Mouse (Mus musculus) liver, embryonic 14.5 days (tissue): ENCODE data around the gene Pawr. TPM values are rescaled to one million over a fixed set of nuclear protein-coding genes. Genes with fewer than 3 reads are reported as not detected.

Experiments used
- ATAC-seq: fragments of 200-750 bp; cut with Nextera tagmentation; 2 replicates; pipeline ENCODE4 v1.8.0; 2017; ENCODE audit warnings: moderate number of reproducible peaks, mild to moderate bottlenecking, moderate library complexity; ENCODE audit not compliant: insufficient read depth
- DNase-seq, 3 experiments: peaks; one replicate each; pipeline ENCODE4 v3.0.0-alpha.2; 2012 to 2013; ENCODE audit warnings: low read depth in 3 of 3, low spot score in 3 of 3
- H3K27ac ChIP-seq: fragments of 300-500 bp; sonication (generic); 2 replicates; pipeline ENCODE4 v1.5.1; 2014; ENCODE audit warnings: moderate library complexity, mild to moderate bottlenecking, control low read depth, inconsistent platforms
- H3K27me3 ChIP-seq: fragments of 300-500 bp; sonication (generic); 2 replicates; pipeline ENCODE4 v1.6.1; 2014; ENCODE audit warnings: mild to moderate bottlenecking, low read length, moderate library complexity; ENCODE audit not compliant: control insufficient read depth, insufficient read depth
- H3K36me3 ChIP-seq: fragments of 300-500 bp; sonication (generic); replicated peaks from 2 replicates; pipeline ENCODE4 v1.6.1; 2014; ENCODE audit warnings: low read depth; ENCODE audit not compliant: control insufficient read depth, insufficient read depth
- H3K4me1 ChIP-seq, 2 experiments: fragments of 200-500 bp in 1 of 2; fragments of 300-500 bp in 1 of 2; sonication (generic) in 1 of 2; replicated peaks; 2 replicates each; pipeline ENCODE4 v1.6.1; 2012 to 2014; ENCODE audit warnings: antibody characterized with exemption in 1 of 2, inconsistent platforms in 1 of 2, low read length in 1 of 2; ENCODE audit not compliant: control insufficient read depth in 2 of 2, insufficient read depth in 2 of 2
- H3K4me2 ChIP-seq: fragments of 300-500 bp; sonication (generic); 2 replicates; pipeline ENCODE4 v1.6.1; 2014; ENCODE audit warnings: low read depth, mild to moderate bottlenecking, control low read depth, moderate library complexity
- H3K4me3 ChIP-seq, 2 experiments: fragments of 200-500 bp in 1 of 2; fragments of 300-500 bp in 1 of 2; sonication (generic) in 1 of 2; 2 replicates each; pipeline ENCODE4 v1.5.1; 2012 to 2014; ENCODE audit warnings: low read depth in 2 of 2, low read length in 2 of 2, mild to moderate bottlenecking in 2 of 2, control low read depth in 1 of 2, inconsistent platforms in 1 of 2, moderate library complexity in 1 of 2; ENCODE audit not compliant: insufficient read depth in 1 of 2
- H3K9ac ChIP-seq: fragments of 300-500 bp; sonication (generic); replicated peaks from 2 replicates; pipeline ENCODE4 v1.6.1; 2014; ENCODE audit warnings: mild to moderate bottlenecking, control low read depth, moderate library complexity
- H3K9me3 ChIP-seq: fragments of 300-500 bp; sonication (generic); 2 replicates; pipeline ENCODE4 v1.6.1; 2016; ENCODE audit warnings: low read length, mixed read lengths; ENCODE audit not compliant: control insufficient read depth
- CTCF ChIP-seq: IDR thresholded peaks from 2 replicates; pipeline ENCODE4 v1.5.1; 2016; ENCODE audit warnings: antibody characterized with exemption, low read depth, control low read depth
- EP300 ChIP-seq: IDR thresholded peaks from 2 replicates; pipeline ENCODE4 v1.6.1; 2016; ENCODE audit warnings: antibody characterized with exemption, low read depth
- WGBS: fragments of 180-500 bp; shearing (Covaris S2); extraction: QIAGEN DNeasy Blood & Tissue Kit; methylation state at CpG from one replicate; pipeline ENCODE4 v1.1.7; 2014; ENCODE audit not compliant: insufficient replicate concordance; 5-methylcytosine and 5-hydroxymethylcytosine counted together
- polyA plus RNA-seq, 2 experiments: library from polyadenylated mRNA; depleted of rRNA in 1 of 2; stranded (reverse) in 1 of 2; unstranded in 1 of 2; fragments of >200 nt; fragmentation: Nextera tagmentation in 1 of 2; extraction: Ambion mirVana in 1 of 2; gene quantifications; 2 replicates each; pipeline versions ENCODE4 v1.2.1 to v1.2.3; 2012 to 2014

Pawr gene
- polyA plus RNA-seq, 2 experiments = 3.7 to 4.4 TPM

DNA sequence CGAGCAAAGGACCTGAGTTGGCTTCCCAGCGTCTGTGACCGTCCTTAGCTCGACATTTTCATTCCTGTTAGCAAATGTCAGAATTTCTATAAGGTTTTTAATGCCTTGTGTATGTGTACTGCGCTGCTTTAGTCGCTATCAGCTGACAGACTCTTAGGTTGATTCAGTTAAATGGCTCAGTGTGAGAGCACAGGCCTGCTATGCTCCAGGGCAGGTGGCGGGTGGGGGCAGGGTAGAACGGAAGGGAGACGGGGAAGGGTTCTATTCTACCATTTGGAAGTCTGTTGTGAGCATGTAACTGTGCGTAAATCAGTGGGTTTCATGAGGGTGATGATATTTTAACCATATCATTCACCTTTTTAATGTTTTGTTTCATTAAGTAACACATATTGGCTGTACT, 21.0 kb downstream of the Pawr start:
- no peak for DNase-seq
- H3K9me3 ChIP-seq = no peaks in the 10 kb centered on the region
- H3K9ac ChIP-seq = no peak overlapping the region
- no peak for ATAC-seq
- H3K4me3 ChIP-seq = no peak overlapping the region
- no peaks in the 10 kb centered on the region for H3K27me3 ChIP-seq
- H3K27ac ChIP-seq = no peak overlapping the region
- no peak overlapping the region for H3K4me2 ChIP-seq
- H3K4me1 ChIP-seq = no peaks in the 10 kb centered on the region
- TF ChIP-seq EP300 (no peak), CTCF (no peak)
- no peaks in the 10 kb centered on the region for H3K36me3 ChIP-seq
- 72% methylated on average over 10 of the region's 10 CpGs for WGBS

DNA sequence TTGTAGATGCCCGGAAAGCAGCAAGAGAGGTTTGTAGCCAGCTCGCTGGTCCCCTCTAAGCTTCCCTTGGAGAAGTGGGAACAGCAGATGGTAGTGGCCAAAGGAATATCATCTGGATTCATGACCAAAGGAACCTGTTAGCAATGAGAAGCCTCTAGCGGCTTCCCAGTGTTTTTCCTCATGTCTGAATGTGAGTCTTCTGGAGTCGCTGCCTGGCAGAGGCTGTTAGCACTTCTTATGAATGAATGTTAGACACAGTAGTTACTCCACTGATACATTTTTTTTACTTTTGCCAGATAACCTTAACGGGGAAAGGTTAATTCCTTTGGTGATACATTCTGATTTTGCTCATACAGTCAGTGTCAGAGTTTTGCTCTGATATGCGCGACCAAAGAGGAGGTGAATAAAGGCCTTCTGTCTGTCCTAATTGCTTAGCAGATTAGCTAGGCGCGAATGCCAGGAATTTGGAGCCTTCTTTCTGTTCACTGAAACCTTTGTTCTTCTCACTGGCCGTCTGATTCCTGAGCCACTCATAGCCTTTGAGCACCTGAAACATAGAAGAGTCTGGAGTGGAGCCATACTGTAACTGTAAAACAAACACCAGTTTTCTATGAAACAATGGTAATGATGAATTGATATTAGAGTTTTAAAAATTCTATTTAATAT, 22.9 kb downstream of the Pawr start:
- 68% methylated on average over 10 of the region's 10 CpGs for WGBS
- H3K4me3 ChIP-seq = no peak overlapping the region
- H3K9ac ChIP-seq = no peak overlapping the region
- peaks cover 0 to 2% of the 10 kb centered on the region in 2 experiments; a peak in 1 of 4 replicates for H3K4me1 ChIP-seq
- DNase-seq (no peak), ATAC-seq (no peak)
- no peak overlapping the region for H3K4me2 ChIP-seq
- H3K9me3 ChIP-seq = no peaks in the 10 kb centered on the region
- no peak for TF ChIP-seq CTCF
- H3K27me3 ChIP-seq = no peaks in the 10 kb centered on the region
- H3K27ac ChIP-seq = no peak overlapping the region
- no peaks in the 10 kb centered on the region for H3K36me3 ChIP-seq

DNA sequence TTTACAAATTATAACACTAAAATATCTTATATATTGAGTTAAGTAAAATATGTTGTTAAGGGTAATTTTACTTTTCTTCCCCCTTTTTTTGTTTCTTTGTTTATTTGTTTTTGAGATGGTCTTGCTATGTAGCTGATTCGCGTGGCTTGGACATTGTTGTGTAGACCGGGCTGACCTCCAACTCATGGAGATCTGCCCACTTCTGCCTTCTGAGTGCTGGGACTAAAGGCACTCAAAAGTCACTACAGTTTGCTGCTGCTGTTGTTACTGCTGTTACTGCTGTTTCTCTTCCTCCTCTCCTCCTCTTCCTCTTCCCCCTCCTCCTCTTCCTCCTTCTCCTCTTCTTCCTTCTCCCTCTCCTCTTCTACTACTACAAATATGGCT, 23.5 kb downstream of the Pawr start:
- ATAC-seq = no peak
- TF ChIP-seq EP300 (no peak), CTCF (no peak)
- Histone ChIP-seq H3K9ac (no peak overlapping the region), H3K4me2 (no peak overlapping the region), H3K9me3 (no peaks in the 10 kb centered on the region), H3K36me3 (no peaks in the 10 kb centered on the region), H3K4me3 (no peak overlapping the region), H3K27me3 (no peaks in the 10 kb centered on the region), H3K4me1 (peaks cover 0 to 2% of the 10 kb centered on the region in 2 experiments; a peak in 2 of 4 replicates), H3K27ac (no peak overlapping the region)
- 85% methylated on average over 3 of the region's 3 CpGs for WGBS
- DNase-seq = no peak

DNA sequence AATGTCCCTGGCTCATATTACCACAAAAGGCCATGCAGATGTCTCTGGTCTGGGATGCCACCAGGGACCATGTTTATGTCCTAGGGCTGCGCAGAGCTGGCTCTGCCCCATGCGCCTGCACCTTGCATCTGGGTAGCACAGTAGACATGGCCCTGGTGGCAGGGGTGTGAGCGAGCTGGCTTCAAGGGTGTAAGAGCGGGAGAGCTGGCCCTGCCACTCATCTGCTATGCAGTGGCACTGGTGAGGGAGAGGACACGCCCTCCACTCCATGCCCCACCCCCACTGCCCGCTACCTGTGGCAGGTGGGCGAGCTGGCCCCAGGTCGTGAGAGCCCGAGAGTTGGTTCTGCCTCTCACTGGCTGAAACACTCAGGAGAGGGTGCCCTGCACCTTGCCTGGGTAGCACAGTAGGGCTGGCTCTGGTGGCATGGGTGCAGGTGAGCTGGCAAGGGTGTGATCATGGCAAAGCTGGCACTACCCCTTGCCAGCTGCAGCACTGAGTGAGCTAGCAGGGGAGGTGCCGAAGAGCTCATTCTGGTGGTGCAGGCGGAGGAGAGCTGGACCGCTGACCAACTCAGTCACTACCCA, 24.8 kb downstream of the Pawr start:
- H3K36me3 ChIP-seq = no peaks in the 10 kb centered on the region
- no peak for ATAC-seq
- peaks cover 0 to 2% of the 10 kb centered on the region in 2 experiments; a peak in 2 of 4 replicates for H3K4me1 ChIP-seq
- H3K9ac ChIP-seq = no peak overlapping the region
- TF ChIP-seq EP300 (no peak), CTCF (no peak)
- 80% methylated on average over 12 of the region's 12 CpGs for WGBS
- no peak overlapping the region for H3K4me2 ChIP-seq
- H3K9me3 ChIP-seq = no peaks in the 10 kb centered on the region
- no peak overlapping the region for H3K27ac ChIP-seq
- H3K27me3 ChIP-seq = no peaks in the 10 kb centered on the region
- no peak overlapping the region for H3K4me3 ChIP-seq
- DNase-seq = no peak

DNA sequence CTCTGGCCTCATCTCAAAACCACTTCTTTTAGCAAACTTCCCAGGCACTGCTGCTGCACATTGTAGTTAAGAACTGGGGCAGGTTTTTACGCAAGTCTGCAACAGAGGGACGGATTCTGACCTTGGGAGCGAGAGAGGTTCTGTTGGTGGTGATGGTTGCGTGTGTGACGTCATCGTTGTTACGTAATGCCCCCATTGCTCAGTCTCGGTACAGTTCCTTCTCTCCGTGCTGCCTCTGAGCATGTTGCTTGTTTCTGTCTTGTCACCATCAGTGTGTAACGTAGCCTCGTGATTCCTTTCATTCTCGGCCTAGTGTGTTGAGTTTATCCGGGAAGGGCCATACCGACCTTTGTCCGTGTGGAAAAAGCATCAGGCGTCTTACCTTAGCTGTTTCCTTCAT, 28.1 kb downstream of the Pawr start:
- ATAC-seq (no peak), DNase-seq (peak in 2 of 3 experiments; percentile 34)
- H3K4me2 ChIP-seq = no peak overlapping the region
- H3K27ac ChIP-seq = no peak overlapping the region
- H3K9me3 ChIP-seq = no peaks in the 10 kb centered on the region
- H3K36me3 ChIP-seq = no peaks in the 10 kb centered on the region
- H3K9ac ChIP-seq = no peak overlapping the region
- WGBS = 72% methylated on average over 16 of the region's 16 CpGs
- peaks cover 0 to 2% of the 10 kb centered on the region in 2 experiments; a peak in 2 of 4 replicates for H3K4me1 ChIP-seq
- no peak overlapping the region for H3K4me3 ChIP-seq
- no peaks in the 10 kb centered on the region for H3K27me3 ChIP-seq
- TF ChIP-seq EP300 = no peak
- TF ChIP-seq CTCF = no peak
